In the genomic region with DNA sequence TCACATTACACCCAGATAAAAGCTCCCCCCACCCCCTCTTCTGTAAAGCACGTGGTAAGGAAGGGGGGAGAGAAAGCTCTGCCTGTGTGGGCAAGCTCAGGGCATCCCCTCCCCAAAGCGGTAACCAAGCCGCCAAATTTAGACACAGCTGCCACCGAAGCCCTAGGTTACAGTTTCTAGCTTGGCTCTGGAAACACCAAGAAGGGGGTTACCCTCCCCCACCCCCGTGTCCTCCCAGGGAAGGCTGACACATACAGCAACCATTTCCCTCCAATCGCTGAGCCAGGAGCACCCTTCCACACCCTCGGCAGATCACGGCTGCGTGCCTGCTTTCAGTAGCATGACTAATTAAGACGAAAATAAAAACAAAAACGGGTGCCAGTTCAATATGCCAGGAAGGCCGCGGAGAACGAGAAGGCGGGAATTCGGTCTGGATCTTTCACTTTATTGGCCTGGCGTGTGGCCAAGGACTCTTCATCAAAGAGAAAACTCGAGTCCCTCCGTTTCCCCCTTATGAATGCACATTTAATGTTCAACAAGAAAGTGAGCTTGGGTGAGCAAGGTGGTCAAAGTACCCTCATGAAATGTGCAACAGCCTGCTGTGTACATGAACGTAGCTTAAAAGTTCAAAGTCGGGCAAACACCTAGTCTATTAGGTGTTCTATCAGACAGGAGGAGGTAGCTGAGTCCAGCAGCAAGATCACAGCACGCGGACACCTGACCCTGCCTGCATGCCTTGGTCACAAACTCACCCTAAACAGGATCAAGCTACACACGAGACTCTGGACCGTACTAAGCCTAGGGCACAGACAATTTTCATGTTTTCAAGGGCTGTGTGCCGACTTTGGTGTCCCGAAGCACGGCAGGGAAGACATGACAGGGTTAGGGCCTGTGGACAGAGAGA, we compare ENCODE assay signal across 8 mouse cellular contexts. TPM values are rescaled to one million over a fixed set of nuclear protein-coding genes. Genes with fewer than 3 reads are reported as not detected.
A peak's percentile ranks its signal among the peaks of the same experiment; 100 is the strongest.
DNase-seq lines count a peak whose midpoint lies in the region; ATAC-seq and TF ChIP-seq lines count a peak whose summit lies in the region.

No protein-coding gene starts in this region.

- ATAC-seq in midbrain, embryonic 15.5 days (replicated peaks): 0 out of 2 replicates have a peak, but pooled peaks have one; percentile 44

- H3K4me2 ChIP-seq in midbrain, embryonic 15.5 days: peak overlapping the region; percentile 29

- DNase-seq in gastrocnemius, adult 2 months: peak; percentile 76
- DNase-seq in gastrocnemius, postnatal 25 days: no peak
- peak; percentile 60 for DNase-seq in right cerebral cortex, postnatal 10 days (ENCODE audit: low spot score in 2 of 2)
- no peak for DNase-seq in right cerebral cortex, postnatal 36 days (ENCODE audit: low spot score in 2 of 2)
- peak; percentile 79 for DNase-seq in induced T-regulatory cell, adult 2 months (ENCODE audit: low read depth)
- DNase-seq in embryo, embryonic 9.5 days (ENCODE audit: extremely low spot score): no peak
- DNase-seq in adipocyte (ENCODE audit: low spot score): no peak

- H3K27me3 ChIP-seq in midbrain, embryonic 15.5 days (replicated peaks): no peaks in the 10 kb centered on the region

- 50% methylated on average over 28 of the region's 28 CpGs for WGBS in midbrain, embryonic 15.5 days

- H3K4me1 ChIP-seq in midbrain, embryonic 15.5 days: peaks cover 7% of the 10 kb centered on the region; the same call in 1 of the 2 replicates

- intact Hi-C loops in gastrocnemius, adult 2 months (cut with DNase I): no loop called here

- peak overlapping the region; percentile 55 for H3K27ac ChIP-seq in gastrocnemius, adult 2 months
- no peak overlapping the region for H3K27ac ChIP-seq in midbrain, embryonic 15.5 days

- H3K9me3 ChIP-seq in midbrain, embryonic 15.5 days: no peaks in the 10 kb centered on the region

- no peak overlapping the region for H3K9ac ChIP-seq in midbrain, embryonic 15.5 days

- no peaks in the 10 kb centered on the region for H3K36me3 ChIP-seq in midbrain, embryonic 15.5 days (replicated peaks)

- no peak for TF ChIP-seq CTCF in gastrocnemius, adult 2 months (IDR thresholded peaks at IDR 0.05)

- H3K4me3 ChIP-seq in gastrocnemius, adult 2 months: peak overlapping the region; percentile 38
- no peak overlapping the region for H3K4me3 ChIP-seq in midbrain, embryonic 15.5 days

RNA-seq across cellular contexts. Expression of a gene that starts 38.3 kb away (rescaled TPM):
- total RNA-seq in gastrocnemius, adult 2 months (2021): 10 to 100 TPM; 16.7 to 25.6 TPM
- 10 to 100 TPM; 13.3 to 13.9 TPM for total RNA-seq in gastrocnemius, postnatal 25 days (2021)
- 47.3 and 52.4 TPM in 2 replicates for polyA plus RNA-seq in midbrain, embryonic 15.5 days (2015; fragmentation: Nextera tagmentation; extraction: Ambion mirVana)

Comparison
In these comparisons a context has a peak if more than half of its experiments do, and no peak if none do; other contexts are left out.
1. DNase-seq: peak in gastrocnemius, adult 2 months (single experiment), right cerebral cortex, postnatal 10 days (2 of 2) and induced T-regulatory cell, adult 2 months (single experiment); none in gastrocnemius, postnatal 25 days (single experiment), right cerebral cortex, postnatal 36 days (0 of 2), embryo, embryonic 9.5 days (single experiment) and adipocyte (single experiment).